Mouse (Mus musculus) heart, postnatal 4 days (tissue): Measurements from ENCODE around the gene Lce6a. TPM values are rescaled to one million over a fixed set of nuclear protein-coding genes. Genes with fewer than 3 reads are reported as not detected.

ENCODE experiments used
- total RNA-seq, 2 experiments: library from RNA; stranded (reverse); gene quantifications; 2 replicates each; pipeline ENCODE4 v1.2.3; 2021

Gene Lce6a
- total RNA-seq, 2 experiments from 2014 or later = not detected

Other genes starting within 250 kb of the Lce6a start
- gene Sprr2h, start 236.0 kb downstream of the Lce6a start, total RNA-seq = not detected
- not detected for gene Sprr2i, start 213.7 kb downstream of the Lce6a start, total RNA-seq
- not detected for gene Sprr2j-ps, start 203.6 kb downstream of the Lce6a start, total RNA-seq
- gene Gm9774, start 192.2 kb downstream of the Lce6a start, total RNA-seq = 1 to 10 TPM; 1.7 to 4.6 TPM
- gene Sprr2k, start 189.1 kb downstream of the Lce6a start, total RNA-seq = not detected
- gene Sprr1b, start 182.9 kb downstream of the Lce6a start, total RNA-seq = not detected
- not detected for gene Sprr3, start 162.9 kb downstream of the Lce6a start, total RNA-seq
- gene Sprr1a, start 135.8 kb downstream of the Lce6a start, total RNA-seq = not detected
- gene Sprr4, start 121.2 kb downstream of the Lce6a start, total RNA-seq = not detected
- not detected for gene 2310046K23Rik, start 87.1 kb downstream of the Lce6a start, total RNA-seq
- not detected for gene Ivl, start 47.9 kb downstream of the Lce6a start, total RNA-seq
- not detected for gene Smcp, start 32.7 kb downstream of the Lce6a start, total RNA-seq
- not detected for gene 2210017I01Rik, start 14.2 kb downstream of the Lce6a start, total RNA-seq
- gene Lce1a1, start 26.6 kb upstream of the Lce6a start, total RNA-seq = not detected
- not detected for gene Lce1b, start 35.3 kb upstream of the Lce6a start, total RNA-seq
- not detected for gene Lce1a2, start 48.7 kb upstream of the Lce6a start, total RNA-seq
- not detected for gene Lce1c, start 57.6 kb upstream of the Lce6a start, total RNA-seq
- gene Lce1d, start 65.5 kb upstream of the Lce6a start, total RNA-seq = not detected
- not detected for gene Lce1e, start 87.4 kb upstream of the Lce6a start, total RNA-seq
- gene Lce1f, start 98.7 kb upstream of the Lce6a start, total RNA-seq = not detected
- not detected for gene Gm38119, start 117.4 kb upstream of the Lce6a start, total RNA-seq
- not detected for gene Lce1g, start 130.7 kb upstream of the Lce6a start, total RNA-seq
- gene Lce1h, start 143.4 kb upstream of the Lce6a start, total RNA-seq = not detected
- not detected for gene Lce1i, start 157.2 kb upstream of the Lce6a start, total RNA-seq
- not detected for gene Lce1j, start 168.9 kb upstream of the Lce6a start, total RNA-seq
- gene Lce1k, start 186.2 kb upstream of the Lce6a start, total RNA-seq = not detected
- not detected for gene Kprp, start 205.6 kb upstream of the Lce6a start, total RNA-seq
- gene Lce1l, start 229.6 kb upstream of the Lce6a start, total RNA-seq = not detected
- gene 2310050C09Rik, start 248.6 kb upstream of the Lce6a start, total RNA-seq = not detected